Mouse (Mus musculus) thymus, adult 2 months (tissue): ENCODE results near the gene Isg20l2. TPM values are rescaled to one million over a fixed set of nuclear protein-coding genes. Genes with fewer than 3 reads are reported as not detected.

Experiments
- DNase-seq: peaks from one replicate; pipeline ENCODE4 v3.0.0; 2021
- H3K27ac ChIP-seq: fragments of 200-500 bp; 2 replicates; pipeline ENCODE4 v1.5.1; 2012; ENCODE audit warnings: low read length, control low read depth; ENCODE audit not compliant: control insufficient read depth, insufficient read depth
- H3K27me3 ChIP-seq: fragments of 200-500 bp; 2 replicates; pipeline ENCODE4 v1.6.1; 2012; ENCODE audit warnings: mild to moderate bottlenecking, low read length, moderate library complexity, mixed read lengths; ENCODE audit not compliant: control insufficient read depth, insufficient read depth
- H3K36me3 ChIP-seq: fragments of 200-500 bp; 2 replicates; pipeline ENCODE4 v1.6.1; 2012; ENCODE audit warnings: mild to moderate bottlenecking, low read length, moderate library complexity; ENCODE audit not compliant: control insufficient read depth, insufficient read depth
- H3K4me1 ChIP-seq: fragments of 200-500 bp; replicated peaks from 2 replicates; pipeline ENCODE4 v1.6.1; 2012; ENCODE audit warnings: low read length; ENCODE audit not compliant: control insufficient read depth, insufficient read depth
- H3K4me3 ChIP-seq: fragments of 200-500 bp; 2 replicates; pipeline ENCODE4 v1.5.1; 2012; ENCODE audit warnings: mild to moderate bottlenecking, low read length, control low read depth, moderate library complexity; ENCODE audit not compliant: control insufficient read depth, insufficient read depth
- CTCF ChIP-seq: fragments of 200-500 bp; IDR thresholded peaks from 2 replicates; pipeline ENCODE4 v1.5.1; 2012; ENCODE audit warnings: mild to moderate bottlenecking, control low read depth, low read length, moderate library complexity, borderline replicate concordance; ENCODE audit not compliant: control insufficient read depth, poor library complexity, insufficient read depth; ENCODE audit errors: extremely low read depth
- POLR2A ChIP-seq: fragments of 200-500 bp; IDR thresholded peaks from 2 replicates; pipeline ENCODE4 v1.6.1; 2012; ENCODE audit warnings: mild to moderate bottlenecking, low read length, control low read depth, moderate library complexity; ENCODE audit not compliant: control insufficient read depth, poor library complexity, insufficient read depth; ENCODE audit errors: extremely low read depth
- WGBS: fragments of 180-500 bp; shearing (Covaris S2); methylation state at CpG from one replicate; pipeline ENCODE4 v1.1.7; 2018; 5-methylcytosine and 5-hydroxymethylcytosine counted together
- polyA plus RNA-seq: library from polyadenylated mRNA; depleted of rRNA; stranded (reverse); fragments of >200 nt; gene quantifications from 2 replicates; pipeline ENCODE4 v1.2.3, GENCODE M21; 2012; rRNA removed

Isg20l2 gene
- polyA plus RNA-seq, 1 experiment, result 31.6 TPM

- under 1% methylated on average over 15 of the region's 15 CpGs for WGBS
- Histone ChIP-seq H3K4me1 (peaks cover 20% of the 10 kb centered on the region), H3K27ac (no peak overlapping the region), H3K4me3 (peak overlapping the region; percentile 18), H3K36me3 (no peaks in the 10 kb centered on the region), H3K27me3 (no peaks in the 10 kb centered on the region)
- DNase-seq, result peak; percentile 17
- peak; percentile 10; the same call in 1 of the 2 replicates for TF ChIP-seq CTCF
- no peak for TF ChIP-seq POLR2A
Measured at GRCm38 (mm10) chr3:87987633-87988032, 57.5 kb downstream of the Isg20l2 start.

- 2% methylated on average over 15 of the region's 15 CpGs for WGBS
- no peak for DNase-seq
- H3K36me3 ChIP-seq, result no peaks in the 10 kb centered on the region
Measured at GRCm38 (mm10) chr3:87988068-87988467, 58.0 kb downstream of the Isg20l2 start.

GRCm38 (mm10) chr3:87989935-87990334 is 59.8 kb downstream of the Isg20l2 start:
- no peak for TF ChIP-seq POLR2A
- no peak for TF ChIP-seq CTCF
- peaks cover 14% of the 10 kb centered on the region for H3K4me1 ChIP-seq
- H3K27ac ChIP-seq, result no peak overlapping the region
- WGBS, result 33% methylated on average over 10 of the region's 10 CpGs
- H3K36me3 ChIP-seq, result no peaks in the 10 kb centered on the region
- no peak overlapping the region for H3K4me3 ChIP-seq
- no peak for DNase-seq
- H3K27me3 ChIP-seq, result no peaks in the 10 kb centered on the region; the same call in 1 of the 2 replicates

More at GRCm38 (mm10) chr3:87988068-87988467, 58.0 kb downstream of the Isg20l2 start:
- TF ChIP-seq CTCF (peak; percentile 11; the same call in 1 of the 2 replicates), POLR2A (no peak)
- Histone ChIP-seq H3K4me3 (peak overlapping the region; percentile 18), H3K4me1 (peaks cover 17% of the 10 kb centered on the region), H3K27ac (no peak overlapping the region), H3K27me3 (no peaks in the 10 kb centered on the region)

Other genes with a start within 250 kb of the Isg20l2 start
- 0.39 and 0.56 TPM in 2 replicates for gene Lrrc71, start 181.7 kb upstream of the Isg20l2 start, polyA plus RNA-seq
- 0.67 and 0.89 TPM in 2 replicates for gene Ntrk1, start 135.2 kb upstream of the Isg20l2 start, polyA plus RNA-seq
- gene Insrr, start 133.4 kb upstream of the Isg20l2 start, polyA plus RNA-seq, result 0.58 and 0.64 TPM in 2 replicates
- 17.5 and 19.8 TPM in 2 replicates for gene Pear1, start 106.0 kb upstream of the Isg20l2 start, polyA plus RNA-seq
- 179 and 180 TPM in 2 replicates for gene Sh2d2a, start 83.6 kb upstream of the Isg20l2 start, polyA plus RNA-seq
- 54.5 and 60.0 TPM in 2 replicates for gene Prcc, start 44.7 kb upstream of the Isg20l2 start, polyA plus RNA-seq
- gene Hdgf, start 24.0 kb upstream of the Isg20l2 start, polyA plus RNA-seq, result 112 and 136 TPM in 2 replicates
- 60.5 and 72.4 TPM in 2 replicates for gene Mrpl24, start 10.8 kb upstream of the Isg20l2 start, polyA plus RNA-seq
- gene Rrnad1, start 403 bp downstream of the Isg20l2 start, polyA plus RNA-seq, result 68.0 and 75.4 TPM in 2 replicates
- gene Crabp2, start 18.4 kb downstream of the Isg20l2 start, polyA plus RNA-seq, result 1.6 and 2.3 TPM in 2 replicates
- 1.1 and 1.3 TPM in 2 replicates for gene Nes, start 40.8 kb downstream of the Isg20l2 start, polyA plus RNA-seq
- 0.23 and 0.54 TPM in 2 replicates for gene Bcan, start 69.9 kb downstream of the Isg20l2 start, polyA plus RNA-seq
- 0.23 and 0.26 TPM in 2 replicates for gene Hapln2, start 97.3 kb downstream of the Isg20l2 start, polyA plus RNA-seq
- gene Gpatch4, start 112.8 kb downstream of the Isg20l2 start, polyA plus RNA-seq, result 11.3 and 14.7 TPM in 2 replicates
- 63.0 and 69.0 TPM in 2 replicates for gene Naxe, start 128.2 kb downstream of the Isg20l2 start, polyA plus RNA-seq
- 0.47 and 0.55 TPM in 2 replicates for gene Ttc24, start 148.0 kb downstream of the Isg20l2 start, polyA plus RNA-seq
- 19.7 and 24.6 TPM in 2 replicates for gene Iqgap3, start 151.7 kb downstream of the Isg20l2 start, polyA plus RNA-seq
- 343 and 377 TPM in 2 replicates for gene Mef2d, start 212.1 kb downstream of the Isg20l2 start, polyA plus RNA-seq